Mouse (Mus musculus) embryonic facial prominence, embryonic 10.5 days (tissue): ENCODE measurements around the gene Gm2897. TPM values are rescaled to one million over a fixed set of nuclear protein-coding genes. Genes with fewer than 3 reads are reported as not detected.
"Not testable (repeated sequence)": the region's sequence is repeated elsewhere in the genome, so short reads cannot be mapped to it uniquely, and the experiment has no call there.

Source experiments
- DNase-seq: peaks from one replicate; pipeline ENCODE4 v3.0.0-alpha.2; 2017; ENCODE audit warnings: low spot score
- H3K27ac ChIP-seq: fragments of 300-500 bp; sonication (generic); replicated peaks from 2 replicates; pipeline ENCODE4 v1.5.1; 2016; ENCODE audit warnings: mild to moderate bottlenecking
- H3K27me3 ChIP-seq: fragments of 300-500 bp; sonication (generic); replicated peaks from 2 replicates; pipeline ENCODE4 v1.6.1; 2016; ENCODE audit warnings: low read depth, mild to moderate bottlenecking; ENCODE audit not compliant: poor library complexity, severe bottlenecking
- H3K36me3 ChIP-seq: fragments of 300-500 bp; sonication (generic); replicated peaks from 2 replicates; pipeline ENCODE4 v1.6.1; 2016; ENCODE audit warnings: mild to moderate bottlenecking, moderate library complexity
- H3K4me1 ChIP-seq: fragments of 300-500 bp; sonication (generic); 2 replicates; pipeline ENCODE4 v1.6.1; 2016
- H3K4me3 ChIP-seq: fragments of 300-500 bp; sonication (generic); 2 replicates; pipeline ENCODE4 v1.5.1; 2016; ENCODE audit warnings: mild to moderate bottlenecking, moderate library complexity
- H3K9me3 ChIP-seq: fragments of 300-500 bp; sonication (generic); 2 replicates; pipeline ENCODE4 v1.6.1; 2016; ENCODE audit warnings: mild to moderate bottlenecking
- WGBS: fragments of 180-500 bp; shearing (Covaris S2); methylation state at CpG from one replicate; pipeline ENCODE4 v1.1.7; 2016; 5-methylcytosine and 5-hydroxymethylcytosine counted together
- polyA plus RNA-seq: library from polyadenylated mRNA; unstranded; fragments of >200 nt; fragmentation: Nextera tagmentation; extraction: Ambion mirVana; gene quantifications from 2 replicates; pipeline ENCODE4 v1.2.1, GENCODE M21; 2016

Gm2897 gene
- 3.2 and 3.6 TPM in 2 replicates for polyA plus RNA-seq

DNA sequence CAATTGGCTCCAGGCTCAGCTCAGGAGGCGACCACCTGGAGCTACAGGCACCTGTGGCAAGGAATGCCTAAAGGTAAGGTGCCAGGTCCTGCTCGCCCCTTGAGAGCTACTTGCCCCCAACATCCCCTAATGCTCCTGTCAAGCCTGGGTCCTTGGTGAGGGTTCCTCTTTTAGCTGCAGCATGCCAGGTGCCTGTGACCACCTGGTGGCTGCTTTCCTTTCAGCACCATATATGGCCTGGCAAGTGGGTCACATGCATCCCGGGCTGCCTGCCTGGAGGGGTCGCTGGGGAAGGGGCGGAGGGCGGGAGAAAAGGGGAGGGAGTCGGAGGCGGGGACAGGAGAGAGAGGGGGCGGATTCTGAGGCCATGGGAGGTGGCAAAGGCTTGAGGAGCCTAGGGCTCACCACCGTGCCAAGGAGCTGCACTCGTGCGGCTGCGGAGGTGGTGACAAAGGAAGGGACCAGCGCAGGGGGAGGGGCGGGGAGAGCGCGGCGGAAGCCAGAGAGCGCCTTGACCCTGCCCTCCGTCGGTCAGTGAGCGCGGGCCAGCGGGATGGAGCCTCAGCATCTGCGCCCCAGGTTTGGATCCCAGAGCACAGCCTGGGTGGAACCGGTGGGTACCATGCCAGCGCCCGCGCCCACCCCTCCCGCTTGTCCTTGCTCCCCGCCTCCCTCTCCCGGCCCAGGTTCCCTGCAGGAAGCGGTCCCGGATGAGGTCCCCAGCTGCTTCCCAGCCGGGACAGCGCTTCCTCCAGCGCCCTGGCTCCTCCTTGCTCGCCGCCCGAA is at the start of gene Gm2897:
Gene Gm2897 (plus strand): TSS at position 559 of the 786 bp plus-strand sequence.
- Histone ChIP-seq H3K4me3 (peak within 1 kb of the TSS; percentile 62), H3K27ac (peak within 1 kb of the TSS; percentile 76)
- 3% methylated on average over 37 of the region's 40 CpGs for WGBS
- not testable (repeated sequence) for H3K9me3 ChIP-seq, H3K4me1 ChIP-seq, H3K27me3 ChIP-seq, H3K36me3 ChIP-seq
- DNase-seq: peak; percentile 73

DNA sequence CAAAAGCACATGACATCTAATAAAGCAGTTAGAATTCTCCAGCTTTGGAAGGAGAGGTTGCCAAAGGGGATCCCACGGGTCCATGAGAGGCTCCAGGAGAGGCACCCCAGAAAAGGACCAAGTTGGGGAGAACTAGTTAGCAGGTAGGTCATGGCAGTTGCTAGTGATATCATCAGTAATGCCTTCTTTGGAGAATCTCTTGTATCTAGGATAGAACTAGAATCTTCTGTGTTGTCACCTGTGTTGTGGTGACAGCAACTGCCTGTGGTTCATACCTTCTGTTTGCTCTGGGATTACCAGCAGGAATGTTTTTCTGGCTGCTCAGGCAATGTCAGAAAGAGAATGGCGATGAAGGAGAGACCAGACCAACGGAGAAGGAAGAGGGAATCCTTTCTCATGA is 19.4 kb upstream of the Gm2897 start, which contains the start of gene Gm2888:
Gene Gm2888 (plus strand): TSS at position 301 of the 400 bp plus-strand sequence.
- not testable (repeated sequence) for H3K36me3 ChIP-seq, DNase-seq, H3K4me1 ChIP-seq, H3K9me3 ChIP-seq, H3K27me3 ChIP-seq, H3K27ac ChIP-seq, H3K4me3 ChIP-seq
- 79% methylated on average over 3 of the region's 3 CpGs for WGBS

DNA sequence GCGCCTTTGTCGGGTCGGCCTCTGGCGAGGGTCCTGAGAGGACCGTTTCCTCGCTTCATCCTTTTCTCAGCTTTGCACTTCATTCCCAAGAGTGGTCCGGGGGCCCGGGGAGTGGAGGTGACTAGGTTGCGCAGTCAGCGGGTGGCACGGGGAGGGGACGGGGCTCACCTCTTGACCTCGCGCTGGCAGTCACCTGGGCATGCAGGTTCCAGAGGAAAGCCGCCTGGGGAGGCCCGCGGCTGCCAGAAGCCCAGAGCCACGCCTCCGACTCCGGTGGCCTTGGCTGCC is 372 bp downstream of the Gm2897 start:
- H3K4me1 ChIP-seq, H3K27me3 ChIP-seq, H3K36me3 ChIP-seq, H3K9me3 ChIP-seq: not testable (repeated sequence)
- H3K4me3 ChIP-seq: peak overlapping the region; percentile 62
- 1% methylated on average over 20 of the region's 20 CpGs for WGBS
- H3K27ac ChIP-seq: peak overlapping the region; percentile 76
- peak; percentile 34 for DNase-seq

DNA sequence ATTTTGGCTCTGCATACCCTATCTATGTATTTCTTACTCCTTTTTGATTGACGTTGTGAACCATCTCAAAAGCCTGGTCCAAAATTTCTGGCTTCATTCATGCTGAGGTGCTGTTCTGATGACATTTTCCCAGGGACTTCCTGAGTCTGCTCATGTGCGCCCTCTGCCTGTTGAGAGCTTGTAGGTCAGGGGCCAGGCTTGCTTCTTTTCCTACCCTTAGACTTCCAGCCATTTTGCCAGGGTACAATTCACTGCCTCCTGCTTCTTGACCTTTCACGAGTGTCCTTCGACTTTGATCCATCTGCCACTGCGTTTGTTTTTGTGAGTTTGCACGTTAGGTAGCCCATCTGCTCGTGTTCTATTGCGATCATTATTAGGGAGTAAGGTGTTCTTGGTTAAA is 1.0 kb downstream of the Gm2897 start:
- not testable (repeated sequence) for H3K4me1 ChIP-seq, H3K27me3 ChIP-seq, H3K9me3 ChIP-seq, H3K36me3 ChIP-seq, H3K27ac ChIP-seq, DNase-seq, H3K4me3 ChIP-seq
- 9% methylated on average over 7 of the region's 8 CpGs for whole genome bisulfite sequencing

DNA sequence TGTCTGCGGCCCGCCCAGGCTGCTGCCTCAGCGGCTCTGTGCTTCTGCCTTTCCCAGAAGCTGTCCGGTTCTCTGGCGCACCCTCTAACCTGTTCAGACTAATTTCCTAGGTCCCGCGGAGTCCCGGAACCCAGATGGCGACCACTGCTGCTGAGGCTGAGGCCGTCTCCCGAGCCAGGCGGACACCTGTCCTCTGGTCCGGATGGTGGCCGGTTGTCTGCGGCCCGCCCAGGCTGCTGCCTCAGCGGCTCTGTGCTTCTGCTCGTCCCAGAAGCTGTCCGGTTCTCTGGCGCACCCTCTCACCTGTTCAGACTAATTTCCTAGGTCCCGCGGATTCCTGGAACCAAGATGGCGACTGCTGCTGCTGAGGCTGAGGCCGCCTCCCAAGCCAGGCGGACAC is 67.0 kb downstream of the Gm2897 start:
- not testable (repeated sequence) for H3K4me1 ChIP-seq, H3K9me3 ChIP-seq, H3K36me3 ChIP-seq, H3K27ac ChIP-seq, H3K27me3 ChIP-seq, H3K4me3 ChIP-seq
- WGBS: 94% methylated on average over 23 of the region's 25 CpGs
- DNase-seq: peak; percentile 0

Other genes starting within 250 kb of the Gm2897 start
- gene Gm2888, start 19.3 kb upstream of the Gm2897 start, polyA plus RNA-seq: not detected in 2 replicates
- gene Gm10340, start 84.7 kb downstream of the Gm2897 start, polyA plus RNA-seq: not detected in 2 replicates
- gene Gm5795, start 139.0 kb downstream of the Gm2897 start, polyA plus RNA-seq: not detected in 2 replicates
- 13.9 and 14.6 TPM in 2 replicates for gene D830030K20Rik, start 159.2 kb downstream of the Gm2897 start, polyA plus RNA-seq